Mouse (Mus musculus) kidney, adult 2 months (tissue): ENCODE data around the gene Myo3a.

Source experiments
- CTCF ChIP-seq: fragments of 200-500 bp; conservative IDR thresholded peaks from 2 replicates; pipeline ENCODE4 v1.5.1; 2011; ENCODE audit warnings: low read depth, mild to moderate bottlenecking, control low read depth, low read length, moderate library complexity, mixed read lengths; ENCODE audit not compliant: insufficient read depth, insufficient read length
- POLR2A ChIP-seq: fragments of 200-500 bp; IDR thresholded peaks from one replicate; pipeline ENCODE4 v1.6.1; 2011; ENCODE audit warnings: low read depth, low read length, control low read depth

- TF ChIP-seq CTCF (no peak), POLR2A (no peak)
Observed at GRCm38 (mm10) chr2:22620978-22621827, 393.9 kb downstream of the Myo3a start.
